Mouse (Mus musculus) cerebellum, postnatal 25 days (tissue): ENCODE data around the gene Shkbp1.

Experiments used
- DNase-seq, 2 experiments: peaks; one replicate each; pipeline ENCODE4 v3.0.0; 2021; ENCODE audit warnings: mixed read lengths in 2 of 2

The Shkbp1 gene

GRCm38 (mm10) chr7:27355745-27356240 lies at the start of gene Shkbp1:
TSS of gene Shkbp1 (minus strand) at chr7:27356019.
- DNase-seq: peak; percentile 85 to 90

GRCm38 (mm10) chr7:27404203-27404942 lies 48.6 kb upstream of the Shkbp1 start:
- DNase-seq: peak; percentile 38 to 48

- DNase-seq: peak; percentile 88 to 92
Measured at GRCm38 (mm10) chr7:27402675-27403074, 46.9 kb upstream of the Shkbp1 start.

- DNase-seq: no peak
Measured at GRCm38 (mm10) chr7:27400545-27400944, 44.7 kb upstream of the Shkbp1 start.

GRCm38 (mm10) chr7:27397048-27397949 lies 41.5 kb upstream of the Shkbp1 start:
- DNase-seq: peak; percentile 60 to 76

- peak; percentile 78 to 89 for DNase-seq
Measured at GRCm38 (mm10) chr7:27396184-27397047, 40.6 kb upstream of the Shkbp1 start.

GRCm38 (mm10) chr7:27395521-27396183 lies 39.8 kb upstream of the Shkbp1 start:
- peak; percentile 68 to 69 for DNase-seq

- peak; percentile 62 to 74 for DNase-seq
Measured at GRCm38 (mm10) chr7:27391416-27391815, 35.6 kb upstream of the Shkbp1 start.

- no peak for DNase-seq
Measured at GRCm38 (mm10) chr7:27389213-27389612, 33.4 kb upstream of the Shkbp1 start.

GRCm38 (mm10) chr7:27384731-27385130 lies 28.9 kb upstream of the Shkbp1 start:
- DNase-seq: peak; percentile 52 to 74

- DNase-seq: peak; percentile 78 to 80
Measured at GRCm38 (mm10) chr7:27384134-27384533, 28.3 kb upstream of the Shkbp1 start.

- no peak for DNase-seq
Measured at GRCm38 (mm10) chr7:27383233-27383632, 27.4 kb upstream of the Shkbp1 start.

GRCm38 (mm10) chr7:27381560-27381959 lies 25.7 kb upstream of the Shkbp1 start:
- DNase-seq: no peak

GRCm38 (mm10) chr7:27381009-27381408 lies 25.2 kb upstream of the Shkbp1 start:
- no peak for DNase-seq

GRCm38 (mm10) chr7:27379836-27380235 lies 24.0 kb upstream of the Shkbp1 start:
- DNase-seq: no peak

- peak; percentile 57 to 79 for DNase-seq
Measured at GRCm38 (mm10) chr7:27378431-27378830, 22.6 kb upstream of the Shkbp1 start.

- DNase-seq: no peak
Measured at GRCm38 (mm10) chr7:27375274-27375673, 19.5 kb upstream of the Shkbp1 start.

- DNase-seq: no peak
Measured at GRCm38 (mm10) chr7:27371715-27372462, 16.1 kb upstream of the Shkbp1 start.

GRCm38 (mm10) chr7:27369111-27369510 lies 13.3 kb upstream of the Shkbp1 start:
- DNase-seq: no peak

- no peak for DNase-seq
Measured at GRCm38 (mm10) chr7:27367976-27368375, 12.2 kb upstream of the Shkbp1 start.
